Mouse (Mus musculus): ENCODE results near the gene Ufsp1.

DNA sequence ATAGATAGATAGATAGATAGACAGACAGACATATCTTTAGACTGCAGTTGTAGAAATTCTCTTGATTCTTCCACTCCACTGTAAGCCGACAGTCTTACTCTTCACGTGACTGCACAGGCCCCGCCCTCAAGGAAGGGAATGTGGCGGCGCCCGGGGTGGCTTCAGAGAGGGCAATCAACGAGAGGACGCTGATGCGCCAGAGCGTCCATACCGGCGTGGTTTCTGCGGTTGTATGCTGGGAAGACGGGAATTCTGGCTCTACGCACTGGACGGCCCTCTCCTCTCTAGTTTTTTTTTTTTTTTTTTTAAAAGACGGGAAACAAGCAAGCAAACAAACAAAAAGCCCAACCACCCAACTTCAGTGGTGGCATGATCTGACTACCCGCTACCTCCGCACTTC is 43.8 kb downstream of the Ufsp1 start:
- TF ChIP-seq EP300 (IDR thresholded peaks at IDR 0.05; ENCODE audit: low read depth) (no peak), CTCF (IDR thresholded peaks at IDR 0.05; ENCODE audit: low read depth) (no peak)

All from liver, embryonic 14.5 days (tissue).